Mouse (Mus musculus): ENCODE results near the gene Bod1l.

The Bod1l gene

GRCm38 (mm10) chr5:41763731-41764721 is 80.1 kb downstream of the Bod1l start, which contains the start of gene Nkx3-2:
Gene Nkx3-2, minus strand, starts transcription at chr5:41764501.
- CTCF ChIA-PET = interaction anchor here in 1 of 4 experiments (0.5 kb wide), 1 partner anchor 18 kb away, joined by 4 read pairs; no protein-coding TSS in a partner anchor

DNA sequence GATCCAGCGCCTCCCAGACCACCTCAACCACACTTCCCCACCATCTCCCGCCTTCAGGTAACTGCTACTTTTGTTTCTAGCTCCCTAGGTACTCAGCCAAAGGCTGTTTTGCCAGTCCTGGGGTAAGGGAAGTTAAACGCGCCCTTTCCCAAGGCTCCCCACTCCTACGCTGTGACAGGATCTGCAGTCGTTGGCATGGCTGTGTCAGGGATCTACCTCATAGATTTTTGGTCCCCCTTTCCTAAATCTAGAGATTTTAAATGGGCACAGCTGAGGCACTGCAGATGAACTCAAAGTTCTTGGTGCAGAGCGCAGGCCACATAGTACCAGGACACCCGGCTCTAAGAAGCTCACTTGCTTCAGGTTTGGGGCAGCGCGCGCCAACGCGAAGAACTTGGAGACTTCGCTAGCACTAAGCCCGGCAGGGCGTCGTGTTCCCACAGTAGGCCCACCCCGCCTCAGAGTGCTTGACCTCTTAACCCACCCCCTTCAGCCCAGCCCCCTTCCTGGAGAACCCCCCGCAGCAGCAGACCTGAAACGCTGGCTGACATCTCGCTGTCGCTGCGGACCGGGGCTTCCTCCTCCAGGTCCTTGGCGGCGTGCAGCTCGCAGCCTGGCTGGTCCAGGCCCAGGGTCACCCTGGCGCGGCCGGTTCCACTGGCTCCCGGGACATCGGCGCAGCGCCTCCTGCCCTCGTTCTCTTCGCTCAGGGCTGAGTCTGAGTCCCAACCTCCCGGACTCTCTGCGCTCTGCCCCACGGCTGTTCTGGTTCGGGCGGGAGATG is 81.0 kb downstream of the Bod1l start:
- CTCF ChIA-PET = interaction anchor here in 1 of 4 experiments (0.5 to 0.6 kb wide), 2 partner anchors 9 to 17 kb away, joined by 4 to 6 read pairs; no protein-coding TSS in a partner anchor

More at GRCm38 (mm10) chr5:41763731-41764721, 80.1 kb downstream of the Bod1l start, which contains the start of gene Nkx3-2:
- POLR2A ChIA-PET = interaction anchor here in 2 of 4 experiments (0.6 to 1.9 kb wide), 7 partner anchors 9 to 57 kb away, joined by 3 to 10 read pairs (median 3); no protein-coding TSS in a partner anchor

GRCm38 (mm10) chr5:41762141-41762946 is 81.8 kb downstream of the Bod1l start:
- ChIA-PET POLR2A (interaction anchor here in 1 of 4 experiments (0.8 to 1.2 kb wide), 2 partner anchors 16 to 18 kb away, joined by 3 read pairs; no protein-coding TSS in a partner anchor), CTCF (interaction anchor here in 1 of 4 experiments (0.6 kb wide), 1 partner anchor 8 kb away, joined by 6 read pairs; no protein-coding TSS in a partner anchor)

More for the DNA sequence above, 81.0 kb downstream of the Bod1l start:
- POLR2A ChIA-PET = interaction anchor here in 1 of 4 experiments (0.8 to 1.2 kb wide), 2 partner anchors 17 to 19 kb away, joined by 3 read pairs; no protein-coding TSS in a partner anchor

DNA sequence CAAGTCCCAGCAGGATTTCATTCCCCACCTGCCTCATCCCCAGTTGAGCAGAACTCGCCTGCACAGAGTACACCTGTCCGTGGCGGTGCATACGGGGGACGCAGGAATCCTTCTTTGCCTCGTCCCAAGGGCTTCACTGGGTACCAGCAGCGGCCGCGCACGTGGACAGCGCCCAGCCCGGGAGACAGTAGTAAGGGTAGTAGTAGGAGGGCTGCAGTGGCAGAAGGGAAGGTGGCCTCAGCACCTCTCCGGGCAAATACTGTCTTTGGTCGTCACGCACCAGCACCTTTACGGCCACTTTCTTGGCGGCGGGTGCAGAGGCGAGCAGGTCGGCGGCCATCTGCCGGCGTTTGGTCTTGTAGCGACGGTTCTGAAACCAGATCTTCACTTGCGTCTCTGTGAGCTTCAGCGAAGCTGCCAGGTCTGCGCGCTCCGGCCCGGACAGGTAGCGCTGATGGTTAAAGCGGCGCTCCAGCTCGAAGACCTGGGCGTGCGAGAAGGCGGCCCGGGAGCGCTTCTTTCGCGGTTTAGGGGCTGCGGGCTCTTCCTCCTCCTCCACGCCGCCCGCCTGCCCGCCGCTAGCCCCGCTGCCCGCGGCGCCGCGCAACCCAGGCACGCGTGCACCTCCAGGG is 82.5 kb downstream of the Bod1l start:
- ChIA-PET POLR2A (no interaction called here), CTCF (no interaction called here)

DNA sequence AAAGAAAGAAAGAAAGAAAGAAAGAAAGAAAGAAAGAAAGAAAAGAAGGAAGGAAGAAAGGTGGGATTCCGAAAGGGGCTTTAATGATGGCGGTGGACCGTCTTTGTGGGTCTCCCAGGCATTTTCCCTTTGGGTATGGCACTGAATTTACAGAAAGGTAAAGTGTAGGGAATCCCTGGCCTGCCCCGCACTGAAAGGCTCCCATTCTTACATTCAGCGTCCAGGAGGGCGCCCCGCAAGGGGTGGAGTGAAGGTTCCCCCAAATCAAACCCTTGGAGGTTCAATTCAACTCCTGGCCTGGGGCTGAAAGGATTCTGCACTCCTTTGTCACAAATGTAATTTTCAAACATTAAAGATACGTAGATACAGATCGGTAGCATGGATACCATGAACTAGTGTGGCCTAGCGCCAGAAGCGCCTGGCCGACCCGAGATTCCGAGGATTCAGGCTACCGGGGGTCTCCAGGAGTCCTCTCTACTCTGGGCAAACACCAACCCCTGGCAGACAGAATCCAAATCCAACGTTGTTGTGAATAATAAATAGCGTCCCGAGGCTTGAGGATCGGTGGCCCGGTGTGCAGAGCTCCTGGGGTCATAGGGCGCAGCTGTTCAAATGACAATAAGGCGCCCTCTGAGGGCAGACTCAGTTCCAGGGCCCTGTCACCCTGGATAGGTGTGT is 83.1 kb downstream of the Bod1l start:
- CTCF ChIA-PET = no interaction called here
- POLR2A ChIA-PET = no interaction called here

DNA sequence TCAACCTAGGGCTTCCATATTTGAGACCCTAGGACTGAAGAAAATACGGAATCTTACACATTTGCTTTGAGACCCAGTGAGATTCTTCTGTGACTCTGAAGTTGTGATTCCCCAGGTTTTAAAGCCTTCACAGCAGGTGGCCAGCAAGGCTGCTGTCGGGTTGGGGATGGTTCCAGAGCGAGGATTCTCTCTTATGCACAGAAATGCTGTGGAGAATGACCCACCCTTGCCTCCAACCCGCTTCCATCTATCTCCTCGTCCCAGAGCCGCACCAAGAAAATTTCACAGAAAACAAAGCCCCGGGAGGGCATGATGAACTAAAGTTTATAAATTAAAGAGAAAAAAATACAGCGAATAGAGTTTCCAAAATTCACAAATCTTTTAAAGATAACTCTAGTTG is 84.0 kb downstream of the Bod1l start:
- ChIA-PET CTCF (no interaction called here), POLR2A (no interaction called here)

DNA sequence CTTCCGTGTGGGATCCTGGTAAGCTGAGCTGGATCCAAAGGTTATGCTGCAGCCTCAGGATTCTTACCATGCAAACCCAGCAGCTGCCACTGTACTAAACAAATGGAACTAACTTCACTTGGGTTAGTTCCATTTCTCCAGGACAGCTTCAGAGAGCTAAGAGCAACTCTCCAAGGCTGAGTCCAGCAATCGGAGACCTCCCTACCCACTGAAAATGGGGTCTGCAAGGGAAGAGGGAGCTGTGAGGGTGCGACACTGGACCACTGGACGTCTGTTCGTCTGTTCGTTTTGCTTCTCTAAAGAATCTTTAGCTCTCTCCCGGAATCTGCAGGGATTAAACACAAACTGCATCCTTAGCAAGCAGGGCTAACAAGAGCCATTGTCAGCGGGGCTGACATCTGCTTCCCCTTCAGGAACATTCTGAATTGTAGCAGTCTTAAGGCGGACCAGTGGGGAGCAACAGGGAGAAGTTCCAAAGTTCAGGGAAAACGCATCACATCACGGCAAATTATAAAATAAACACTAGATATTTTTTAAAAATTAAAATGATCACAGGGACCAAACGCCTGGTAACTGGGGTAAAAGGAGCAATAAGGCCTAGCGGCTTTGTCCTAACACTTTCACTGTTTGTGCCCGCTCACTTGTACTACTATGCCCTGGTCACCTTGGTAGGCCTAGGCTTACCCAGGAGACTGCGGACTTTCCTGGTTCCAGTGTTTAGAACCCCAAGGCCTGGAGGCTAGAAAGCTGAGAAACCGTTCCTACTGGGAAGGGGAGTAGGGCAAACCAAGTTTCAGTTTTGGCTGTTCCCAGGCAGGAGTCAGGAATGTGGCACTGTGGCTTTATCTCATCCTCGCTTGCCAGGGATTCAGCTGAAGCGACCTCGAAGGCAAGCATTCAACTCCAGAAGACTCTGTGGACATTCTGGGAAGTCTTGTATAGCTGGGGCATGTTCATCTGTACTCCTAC is 85.2 kb downstream of the Bod1l start:
- ChIA-PET CTCF (interaction anchor here in 1 of 4 experiments (0.8 kb wide), 1 partner anchor 15 kb away, joined by 3 read pairs; no protein-coding TSS in a partner anchor), POLR2A (interaction anchor here in 1 of 4 experiments (1.1 kb wide), 1 partner anchor 9 kb away, joined by 3 read pairs; no protein-coding TSS in a partner anchor)

- ChIA-PET POLR2A (interaction anchor here in 1 of 4 experiments (0.9 kb wide), 1 partner anchor 10 kb away, joined by 3 read pairs; no protein-coding TSS in a partner anchor), CTCF (no interaction called here)
Measured at GRCm38 (mm10) chr5:41757338-41757737, 86.8 kb downstream of the Bod1l start.

DNA sequence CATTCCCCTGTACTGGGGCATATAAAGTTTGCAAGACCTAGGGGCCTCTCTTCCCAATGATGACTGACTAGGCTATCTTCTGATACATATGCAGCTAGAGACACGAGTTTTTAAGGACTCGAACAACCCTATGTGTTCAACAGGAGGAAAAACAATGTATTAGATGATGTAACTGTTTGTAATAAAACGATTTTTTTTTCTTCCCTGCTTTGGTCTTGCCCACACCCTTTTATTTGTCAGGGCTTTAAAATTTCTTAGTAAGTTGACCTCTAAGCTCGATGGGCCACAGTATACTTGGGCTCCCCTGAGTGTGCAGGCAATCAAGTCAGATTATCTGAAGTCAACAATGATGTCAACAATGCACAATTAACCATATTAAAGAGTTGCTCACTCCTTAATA is 87.7 kb downstream of the Bod1l start:
- CTCF ChIA-PET = no interaction called here
- POLR2A ChIA-PET = interaction anchor here in 1 of 4 experiments (0.9 to 2.1 kb wide), 2 partner anchors 9 to 11 kb away, joined by 3 to 10 read pairs; no protein-coding TSS in a partner anchor

GRCm38 (mm10) chr5:41755373-41755960 is 88.6 kb downstream of the Bod1l start:
- CTCF ChIA-PET = interaction anchor here in 2 of 4 experiments (1.0 to 1.6 kb wide), 2 partner anchors 11 kb away, joined by 3 to 6 read pairs; no protein-coding TSS in a partner anchor

DNA sequence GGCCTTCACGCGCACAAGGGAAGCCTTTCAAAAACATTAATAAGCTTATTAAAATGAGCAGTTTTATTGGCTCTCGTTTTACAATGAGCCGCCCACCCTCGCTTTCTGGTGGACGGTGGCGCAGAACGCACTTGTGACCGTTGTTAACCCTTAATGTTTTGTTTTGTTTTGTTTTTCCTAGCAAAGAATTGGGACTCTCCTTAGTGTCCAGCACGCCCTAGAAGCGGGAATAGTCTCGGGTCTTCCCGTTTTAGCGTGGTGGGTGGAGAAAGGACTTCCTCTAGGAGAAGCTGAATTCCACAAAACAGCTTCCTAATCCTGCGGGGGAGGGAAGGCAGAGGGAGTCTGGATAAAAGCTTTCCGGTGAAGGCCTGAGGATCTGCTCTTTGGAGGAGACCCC is 89.3 kb downstream of the Bod1l start:
- POLR2A ChIA-PET = interaction anchor here in 3 of 4 experiments (0.7 to 2.1 kb wide), 5 partner anchors 10 to 725 kb away, joined by 3 to 10 read pairs (median 4); no protein-coding TSS in a partner anchor
- CTCF ChIA-PET = interaction anchor here in 2 of 4 experiments (1.0 to 1.6 kb wide), 2 partner anchors 11 kb away, joined by 3 to 6 read pairs; no protein-coding TSS in a partner anchor

More at GRCm38 (mm10) chr5:41755373-41755960, 88.6 kb downstream of the Bod1l start:
- POLR2A ChIA-PET = interaction anchor here in 3 of 4 experiments (0.6 to 2.1 kb wide), 6 partner anchors 10 to 724 kb away, joined by 3 to 10 read pairs (median 4); no protein-coding TSS in a partner anchor

- POLR2A ChIA-PET = interaction anchor here in 3 of 4 experiments (0.7 to 2.1 kb wide), 4 partner anchors 10 to 725 kb away, joined by 4 to 10 read pairs (median 4); no protein-coding TSS in a partner anchor
- CTCF ChIA-PET = interaction anchor here in 2 of 4 experiments (0.8 to 1.6 kb wide), 2 partner anchors 9 to 10 kb away, joined by 6 read pairs; no protein-coding TSS in a partner anchor
Measured at GRCm38 (mm10) chr5:41754226-41754775, 89.8 kb downstream of the Bod1l start.

DNA sequence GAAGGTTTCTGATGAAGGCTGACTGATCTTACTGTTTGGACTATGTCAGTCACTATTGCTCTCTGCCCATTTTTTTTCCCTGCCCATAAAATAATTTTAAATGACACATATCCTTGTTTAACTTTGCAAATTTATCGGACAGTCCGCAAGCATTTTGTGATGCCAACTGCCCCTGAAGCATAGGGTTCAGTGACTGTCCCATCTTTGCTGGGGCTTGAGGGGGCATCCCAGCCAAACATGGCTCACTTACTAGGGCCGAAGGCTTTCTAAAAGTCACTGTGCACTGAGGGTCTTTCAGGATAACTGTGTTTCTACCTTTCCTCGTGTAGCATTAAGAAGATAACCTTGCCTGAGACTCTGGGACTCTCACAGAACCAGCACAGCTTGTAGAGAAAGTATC is 91.4 kb downstream of the Bod1l start:
- POLR2A ChIA-PET = interaction anchor here in 1 of 4 experiments (0.7 kb wide), 1 partner anchor 8 kb away, joined by 4 read pairs; no protein-coding TSS in a partner anchor
- CTCF ChIA-PET = no interaction called here

DNA sequence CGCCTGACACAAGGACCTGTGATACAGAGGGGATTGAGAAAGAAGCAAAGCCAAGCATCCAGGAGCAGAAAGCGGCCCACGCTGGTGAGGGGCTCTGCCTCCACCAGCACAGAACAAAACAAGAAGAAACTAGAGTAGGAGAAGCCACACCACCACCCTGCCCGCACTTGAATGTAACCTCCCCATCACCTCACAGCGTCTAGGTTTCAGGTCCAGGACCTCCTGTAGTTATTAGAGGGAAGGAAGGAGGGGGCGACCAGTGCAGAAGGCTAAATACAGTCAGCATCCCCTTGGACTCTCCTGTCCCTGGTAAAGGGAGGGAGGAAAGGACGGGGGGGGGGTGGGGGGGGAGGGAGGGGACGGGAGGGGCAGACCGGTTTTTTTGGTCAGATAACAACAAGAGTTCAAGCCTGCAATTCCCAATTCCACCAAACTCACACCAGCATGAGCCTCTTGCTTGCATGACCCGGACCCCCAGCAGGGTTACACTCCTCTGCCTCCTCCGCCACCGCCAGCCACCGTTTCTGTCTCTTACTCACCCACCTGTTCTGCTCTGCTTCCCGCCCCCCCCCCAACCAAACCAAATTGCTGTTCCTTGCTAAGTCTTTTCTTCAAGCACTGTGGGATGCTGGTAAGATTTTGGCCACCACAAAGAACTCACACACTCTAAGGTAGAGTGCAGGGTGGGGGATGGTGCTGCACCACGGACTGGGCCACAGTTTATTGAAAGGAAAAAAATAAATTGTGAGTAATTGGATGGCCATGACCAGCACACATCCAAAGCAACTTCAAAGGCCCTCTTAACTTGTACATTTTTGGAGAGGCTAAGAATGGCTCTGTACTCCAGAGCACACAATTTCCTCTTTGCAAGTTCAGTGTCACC is 99.0 kb downstream of the Bod1l start:
- POLR2A ChIA-PET = interaction anchor here in 2 of 4 experiments (0.5 to 1.5 kb wide), 5 partner anchors 8 to 38 kb away, joined by 3 to 5 read pairs (median 4); partner anchors contain the start of gene Nkx3-2 (in 1 of the 2)
- CTCF ChIA-PET = interaction anchor here (0.6 to 1.8 kb wide), 13 partner anchors 10 to 738 kb away, joined by 3 to 10 read pairs (median 4); no protein-coding TSS in a partner anchor

Measured in embryonic stem cell, embryonic (primary cell).